Mouse (Mus musculus): Measurements from ENCODE around the gene Mrtfa. TPM values are rescaled to one million over a fixed set of nuclear protein-coding genes. Genes with fewer than 3 reads are reported as not detected.

Gene Mrtfa
- polyA plus RNA-seq, 1 experiment from 2014 or later = 15.5 TPM

DNA sequence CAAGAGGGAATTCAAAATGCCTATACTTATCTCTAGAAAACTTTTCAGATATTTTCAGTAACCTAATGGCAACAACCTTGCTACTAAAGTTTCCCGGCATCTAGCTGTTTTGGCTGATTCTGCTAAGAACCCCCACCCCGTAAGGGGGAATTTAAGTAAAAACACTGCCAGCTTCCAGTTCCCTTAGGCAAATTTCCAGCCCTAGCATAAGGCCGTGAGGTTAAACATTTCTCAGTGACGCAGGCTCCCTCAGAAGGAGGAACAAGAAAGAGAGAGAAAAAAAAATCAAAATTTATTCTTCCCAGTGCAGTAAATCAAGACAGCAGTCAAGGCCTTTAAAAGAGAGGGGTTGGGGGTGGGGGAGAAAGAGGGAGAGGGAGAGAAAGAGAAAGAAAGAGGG, 107.3 kb downstream of the Mrtfa start:
- no peak overlapping the region for H3K9ac ChIP-seq (replicated peaks; ENCODE audit: low read length)
- H3K27ac ChIP-seq (replicated peaks; ENCODE audit: low read depth, low read length) = no peak overlapping the region
- no peaks in the 10 kb centered on the region for H3K4me1 ChIP-seq (ENCODE audit: control insufficient read depth, insufficient read depth, low read length)
- DNase-seq (ENCODE audit: low spot score) (no peak), ATAC-seq (replicated peaks; ENCODE audit: insufficient number of reproducible peaks, low FRiP score, low TSS enrichment, low read depth) (no peak)
- H3K27me3 ChIP-seq (ENCODE audit: control insufficient read depth, insufficient read depth, low read length) = no peaks in the 10 kb centered on the region
- H3K4me2 ChIP-seq (ENCODE audit: low read depth, low read length) = no peak overlapping the region
- WGBS = 48% methylated on average over 4 of the region's 4 CpGs
- no peak overlapping the region for H3K4me3 ChIP-seq (ENCODE audit: low read depth, low read length)
- H3K9me3 ChIP-seq (replicated peaks; ENCODE audit: control insufficient read depth, low read length) = no peaks in the 10 kb centered on the region
- H3K36me3 ChIP-seq (replicated peaks; ENCODE audit: control insufficient read depth, insufficient read depth, low read depth, low read length) = no peaks in the 10 kb centered on the region

DNA sequence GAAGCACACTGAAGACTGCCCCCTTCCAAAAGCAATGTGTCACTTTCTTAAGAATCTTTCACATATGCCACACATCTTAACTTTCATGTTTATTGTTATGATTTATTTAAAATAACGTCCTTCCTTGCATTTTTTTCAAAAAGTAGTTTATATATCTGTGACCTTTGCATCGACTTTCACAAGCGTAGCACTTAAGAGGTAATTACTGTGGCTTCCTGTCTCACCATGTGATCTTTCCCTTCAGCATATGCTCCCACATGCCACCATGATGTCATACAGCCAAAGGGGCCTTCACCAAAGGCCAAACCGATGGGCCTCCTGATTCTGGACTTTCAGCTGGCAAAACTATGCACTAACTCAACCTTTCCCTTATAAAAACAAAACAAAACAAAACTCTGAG, 109.3 kb downstream of the Mrtfa start:
- no peaks in the 10 kb centered on the region for H3K4me1 ChIP-seq (ENCODE audit: control insufficient read depth, insufficient read depth, low read length)
- DNase-seq (ENCODE audit: low spot score) (no peak), ATAC-seq (replicated peaks; ENCODE audit: insufficient number of reproducible peaks, low FRiP score, low TSS enrichment, low read depth) (no peak)
- H3K4me3 ChIP-seq (ENCODE audit: low read depth, low read length) = no peak overlapping the region
- no peaks in the 10 kb centered on the region for H3K9me3 ChIP-seq (replicated peaks; ENCODE audit: control insufficient read depth, low read length)
- no peaks in the 10 kb centered on the region for H3K27me3 ChIP-seq (ENCODE audit: control insufficient read depth, insufficient read depth, low read length)
- H3K4me2 ChIP-seq (ENCODE audit: low read depth, low read length) = no peak overlapping the region
- H3K36me3 ChIP-seq (replicated peaks; ENCODE audit: control insufficient read depth, insufficient read depth, low read depth, low read length) = no peaks in the 10 kb centered on the region
- no peak overlapping the region for H3K9ac ChIP-seq (replicated peaks; ENCODE audit: low read length)
- WGBS = 41% methylated on average over 4 of the region's 4 CpGs
- H3K27ac ChIP-seq (replicated peaks; ENCODE audit: low read depth, low read length) = no peak overlapping the region

DNA sequence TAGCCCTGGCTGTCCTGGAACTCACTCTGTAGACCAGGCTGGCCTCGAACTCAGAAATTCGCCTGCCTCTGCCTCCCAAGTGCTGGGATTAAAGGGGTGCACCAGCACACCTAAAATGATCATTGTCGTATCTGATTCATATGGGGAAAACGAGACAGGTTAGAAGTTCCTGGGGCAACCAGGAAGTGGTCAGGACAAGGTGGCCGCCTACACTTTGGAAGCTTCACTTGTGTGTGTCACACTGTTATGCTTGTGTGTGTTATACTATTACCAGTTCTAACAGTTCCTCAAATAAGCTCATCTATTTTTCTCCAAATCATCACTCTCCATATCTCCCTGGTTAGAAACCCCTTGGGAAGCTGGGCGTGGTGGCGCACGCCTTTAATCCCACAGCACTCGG, 110.2 kb downstream of the Mrtfa start:
- no peak overlapping the region for H3K9ac ChIP-seq (replicated peaks; ENCODE audit: low read length)
- H3K9me3 ChIP-seq (replicated peaks; ENCODE audit: control insufficient read depth, low read length) = no peaks in the 10 kb centered on the region
- 94% methylated on average over 9 of the region's 9 CpGs for WGBS
- no peaks in the 10 kb centered on the region for H3K27me3 ChIP-seq (ENCODE audit: control insufficient read depth, insufficient read depth, low read length)
- DNase-seq (ENCODE audit: low spot score) (no peak), ATAC-seq (replicated peaks; ENCODE audit: insufficient number of reproducible peaks, low FRiP score, low TSS enrichment, low read depth) (no peak)
- H3K4me3 ChIP-seq (ENCODE audit: low read depth, low read length) = no peak overlapping the region
- no peak overlapping the region for H3K27ac ChIP-seq (replicated peaks; ENCODE audit: low read depth, low read length)
- no peak overlapping the region for H3K4me2 ChIP-seq (ENCODE audit: low read depth, low read length)
- H3K36me3 ChIP-seq (replicated peaks; ENCODE audit: control insufficient read depth, insufficient read depth, low read depth, low read length) = no peaks in the 10 kb centered on the region
- H3K4me1 ChIP-seq (ENCODE audit: control insufficient read depth, insufficient read depth, low read length) = no peaks in the 10 kb centered on the region

DNA sequence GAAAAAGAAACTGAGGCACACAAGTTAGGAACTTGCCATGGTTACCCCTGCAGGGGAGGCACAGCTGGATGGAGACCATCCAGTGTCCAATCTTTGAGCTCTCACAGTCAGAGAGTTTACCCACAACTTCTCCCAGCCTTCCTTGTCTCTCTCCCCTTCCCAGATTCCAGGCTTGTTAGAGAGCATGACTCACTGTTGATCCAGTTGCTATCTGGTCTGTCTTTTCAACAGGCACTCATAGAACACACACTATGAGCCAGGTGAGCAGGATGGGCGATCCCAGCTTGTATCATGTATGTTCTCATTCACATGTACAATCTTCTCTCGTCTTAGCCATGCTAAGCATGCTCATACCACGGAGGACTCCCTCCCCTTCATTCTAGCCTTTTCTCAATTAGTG, 111.3 kb downstream of the Mrtfa start:
- ATAC-seq (replicated peaks; ENCODE audit: insufficient number of reproducible peaks, low FRiP score, low TSS enrichment, low read depth) = no peak
- no peak overlapping the region for H3K4me2 ChIP-seq (ENCODE audit: low read depth, low read length)
- 84% methylated on average over 3 of the region's 3 CpGs for WGBS
- no peak overlapping the region for H3K4me3 ChIP-seq (ENCODE audit: low read depth, low read length)
- no peaks in the 10 kb centered on the region for H3K9me3 ChIP-seq (replicated peaks; ENCODE audit: control insufficient read depth, low read length)
- DNase-seq (ENCODE audit: low spot score) = no peak
- no peak overlapping the region for H3K9ac ChIP-seq (replicated peaks; ENCODE audit: low read length)
- H3K27me3 ChIP-seq (ENCODE audit: control insufficient read depth, insufficient read depth, low read length) = no peaks in the 10 kb centered on the region
- no peaks in the 10 kb centered on the region for H3K4me1 ChIP-seq (ENCODE audit: control insufficient read depth, insufficient read depth, low read length)
- H3K36me3 ChIP-seq (replicated peaks; ENCODE audit: control insufficient read depth, insufficient read depth, low read depth, low read length) = no peaks in the 10 kb centered on the region
- H3K27ac ChIP-seq (replicated peaks; ENCODE audit: low read depth, low read length) = no peak overlapping the region

DNA sequence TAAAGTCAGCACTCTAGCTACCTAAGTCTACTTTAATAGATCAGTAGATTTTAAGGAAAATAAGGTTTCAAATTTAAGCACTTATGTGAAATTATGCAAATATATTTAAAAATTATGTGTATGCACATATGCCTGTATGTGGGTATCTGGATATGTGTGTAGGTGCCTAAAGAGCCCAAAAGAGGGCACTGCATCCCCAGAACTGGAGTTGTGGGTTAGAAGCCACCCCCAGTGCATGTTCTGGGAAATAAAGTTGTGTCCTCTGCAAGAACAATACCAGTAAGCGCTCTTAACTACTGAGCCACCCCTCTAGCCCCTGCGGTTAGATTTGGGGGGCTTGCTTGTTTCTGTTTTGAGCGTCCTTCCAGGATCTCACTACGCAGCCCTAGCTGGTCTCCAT, 113.0 kb downstream of the Mrtfa start:
- DNase-seq (ENCODE audit: low spot score) = no peak
- Histone ChIP-seq H3K27ac (replicated peaks; ENCODE audit: low read depth, low read length) (no peak overlapping the region), H3K4me1 (ENCODE audit: control insufficient read depth, insufficient read depth, low read length) (no peaks in the 10 kb centered on the region), H3K27me3 (ENCODE audit: control insufficient read depth, insufficient read depth, low read length) (no peaks in the 10 kb centered on the region), H3K4me3 (ENCODE audit: low read depth, low read length) (no peak overlapping the region), H3K36me3 (replicated peaks; ENCODE audit: control insufficient read depth, insufficient read depth, low read depth, low read length) (no peaks in the 10 kb centered on the region), H3K9me3 (replicated peaks; ENCODE audit: control insufficient read depth, low read length) (no peaks in the 10 kb centered on the region), H3K4me2 (ENCODE audit: low read depth, low read length) (no peak overlapping the region), H3K9ac (replicated peaks; ENCODE audit: low read length) (no peak overlapping the region)
- no peak for ATAC-seq (replicated peaks; ENCODE audit: insufficient number of reproducible peaks, low FRiP score, low TSS enrichment, low read depth)
- WGBS = 96% methylated on average over 4 of the region's 4 CpGs

DNA sequence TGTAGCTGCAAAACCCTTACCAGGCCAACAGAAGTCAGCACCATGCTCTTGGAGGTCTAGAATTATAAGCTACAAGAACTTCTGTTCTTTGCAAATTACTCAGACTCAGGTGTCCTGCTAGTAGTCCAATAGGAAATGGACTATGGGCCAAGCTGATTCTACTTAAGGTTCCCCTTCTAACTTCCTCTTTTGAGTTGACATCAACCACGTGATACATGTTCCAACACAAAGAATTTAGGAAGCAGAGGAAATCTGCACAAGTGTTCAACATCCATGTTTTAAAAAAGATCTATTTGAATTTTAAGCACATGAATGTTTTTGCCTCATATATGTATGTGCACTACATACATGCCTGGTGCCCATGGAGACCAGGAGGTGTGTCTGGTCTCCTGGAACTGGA, 116.0 kb downstream of the Mrtfa start:
- Histone ChIP-seq H3K27me3 (ENCODE audit: control insufficient read depth, insufficient read depth, low read length) (no peaks in the 10 kb centered on the region), H3K9ac (replicated peaks; ENCODE audit: low read length) (no peak overlapping the region), H3K36me3 (replicated peaks; ENCODE audit: control insufficient read depth, insufficient read depth, low read depth, low read length) (no peaks in the 10 kb centered on the region), H3K4me1 (ENCODE audit: control insufficient read depth, insufficient read depth, low read length) (no peaks in the 10 kb centered on the region), H3K27ac (replicated peaks; ENCODE audit: low read depth, low read length) (no peak overlapping the region), H3K4me3 (ENCODE audit: low read depth, low read length) (no peak overlapping the region), H3K9me3 (replicated peaks; ENCODE audit: control insufficient read depth, low read length) (no peaks in the 10 kb centered on the region), H3K4me2 (ENCODE audit: low read depth, low read length) (no peak overlapping the region)
- DNase-seq (ENCODE audit: low spot score) = no peak
- no peak for ATAC-seq (replicated peaks; ENCODE audit: insufficient number of reproducible peaks, low FRiP score, low TSS enrichment, low read depth)
- WGBS = 87% methylated on average over 1 of the region's 1 CpGs

DNA sequence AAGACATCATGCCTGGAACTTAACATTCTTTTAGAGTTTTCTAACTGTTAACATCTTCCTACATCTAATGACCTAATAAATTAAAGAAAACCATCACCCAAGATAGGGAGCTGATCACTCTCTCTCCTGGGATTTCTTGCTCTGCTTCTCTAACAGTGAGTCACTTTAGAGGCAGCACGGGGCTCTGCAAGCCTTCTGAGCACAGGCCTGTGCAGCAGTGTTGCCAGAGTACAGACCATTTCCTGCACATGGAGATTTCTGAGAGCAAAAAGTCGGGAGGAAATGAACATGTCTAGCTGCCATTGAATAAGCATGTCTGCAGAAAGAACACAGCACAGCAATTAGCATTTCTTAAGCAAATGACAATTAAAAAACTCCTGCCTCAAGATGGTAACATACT, 116.8 kb downstream of the Mrtfa start:
- WGBS = 67% methylated on average over 2 of the region's 2 CpGs
- Histone ChIP-seq H3K4me2 (ENCODE audit: low read depth, low read length) (no peak overlapping the region), H3K4me3 (ENCODE audit: low read depth, low read length) (no peak overlapping the region), H3K9ac (replicated peaks; ENCODE audit: low read length) (no peak overlapping the region), H3K9me3 (replicated peaks; ENCODE audit: control insufficient read depth, low read length) (no peaks in the 10 kb centered on the region), H3K36me3 (replicated peaks; ENCODE audit: control insufficient read depth, insufficient read depth, low read depth, low read length) (no peaks in the 10 kb centered on the region), H3K27ac (replicated peaks; ENCODE audit: low read depth, low read length) (no peak overlapping the region), H3K4me1 (ENCODE audit: control insufficient read depth, insufficient read depth, low read length) (no peaks in the 10 kb centered on the region), H3K27me3 (ENCODE audit: control insufficient read depth, insufficient read depth, low read length) (no peaks in the 10 kb centered on the region)
- DNase-seq (ENCODE audit: low spot score) = no peak
- ATAC-seq (replicated peaks; ENCODE audit: insufficient number of reproducible peaks, low FRiP score, low TSS enrichment, low read depth) = no peak

DNA sequence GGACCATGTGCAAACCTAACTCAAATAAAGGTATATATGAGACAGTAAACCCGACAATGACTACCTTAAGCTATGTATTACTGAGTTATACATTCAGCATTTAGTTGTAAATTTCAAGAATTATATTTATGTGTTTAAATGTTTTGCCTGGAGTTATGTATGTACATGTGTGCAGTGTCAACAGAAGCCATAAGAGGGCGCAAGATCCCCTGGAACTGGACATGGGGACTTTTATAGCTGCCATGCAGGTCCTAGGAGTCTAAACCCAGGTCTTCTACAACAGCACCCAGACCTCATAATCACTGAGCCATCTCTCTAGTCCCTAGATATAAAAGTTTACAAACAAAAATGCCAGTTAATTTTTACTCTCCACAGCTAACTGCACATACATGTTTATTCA, 117.8 kb downstream of the Mrtfa start:
- no peak for DNase-seq (ENCODE audit: low spot score)
- no peak for ATAC-seq (replicated peaks; ENCODE audit: insufficient number of reproducible peaks, low FRiP score, low TSS enrichment, low read depth)
- 79% methylated on average over 2 of the region's 2 CpGs for WGBS
- H3K4me1 ChIP-seq (ENCODE audit: control insufficient read depth, insufficient read depth, low read length) = no peaks in the 10 kb centered on the region
- no peak overlapping the region for H3K4me2 ChIP-seq (ENCODE audit: low read depth, low read length)
- H3K36me3 ChIP-seq (replicated peaks; ENCODE audit: control insufficient read depth, insufficient read depth, low read depth, low read length) = no peaks in the 10 kb centered on the region
- no peaks in the 10 kb centered on the region for H3K27me3 ChIP-seq (ENCODE audit: control insufficient read depth, insufficient read depth, low read length)
- no peak overlapping the region for H3K27ac ChIP-seq (replicated peaks; ENCODE audit: low read depth, low read length)
- no peak overlapping the region for H3K4me3 ChIP-seq (ENCODE audit: low read depth, low read length)
- H3K9ac ChIP-seq (replicated peaks; ENCODE audit: low read length) = no peak overlapping the region
- H3K9me3 ChIP-seq (replicated peaks; ENCODE audit: control insufficient read depth, low read length) = no peaks in the 10 kb centered on the region

DNA sequence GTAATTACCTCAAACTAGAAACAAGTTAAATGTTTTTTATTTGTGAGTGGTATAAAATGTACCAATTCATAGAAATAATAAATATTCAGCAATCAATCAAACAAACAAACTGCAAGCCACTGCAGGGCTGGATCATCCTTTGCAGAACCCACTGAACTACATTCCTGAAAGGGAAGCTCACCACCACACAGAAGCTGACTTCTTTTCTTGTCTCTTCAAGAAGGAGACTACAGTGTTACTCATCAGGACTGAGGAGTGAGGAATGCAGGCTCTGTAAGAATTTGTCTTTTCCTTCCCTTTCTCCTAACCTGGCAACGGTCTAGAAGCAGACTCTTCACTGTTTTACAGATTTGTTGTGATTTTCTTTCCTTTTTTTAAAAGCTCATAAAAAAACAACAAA, 120.1 kb downstream of the Mrtfa start:
- Histone ChIP-seq H3K27ac (replicated peaks; ENCODE audit: low read depth, low read length) (no peak overlapping the region), H3K36me3 (replicated peaks; ENCODE audit: control insufficient read depth, insufficient read depth, low read depth, low read length) (no peaks in the 10 kb centered on the region), H3K4me2 (ENCODE audit: low read depth, low read length) (no peak overlapping the region), H3K27me3 (ENCODE audit: control insufficient read depth, insufficient read depth, low read length) (no peaks in the 10 kb centered on the region), H3K9me3 (replicated peaks; ENCODE audit: control insufficient read depth, low read length) (no peaks in the 10 kb centered on the region), H3K9ac (replicated peaks; ENCODE audit: low read length) (no peak overlapping the region), H3K4me1 (ENCODE audit: control insufficient read depth, insufficient read depth, low read length) (no peaks in the 10 kb centered on the region), H3K4me3 (ENCODE audit: low read depth, low read length) (no peak overlapping the region)
- ATAC-seq (replicated peaks; ENCODE audit: insufficient number of reproducible peaks, low FRiP score, low TSS enrichment, low read depth) (no peak), DNase-seq (ENCODE audit: low spot score) (no peak)
- 90% methylated on average over 1 of the region's 1 CpGs for WGBS
